Mouse (Mus musculus): ENCODE results near the gene Rae1.

DNA sequence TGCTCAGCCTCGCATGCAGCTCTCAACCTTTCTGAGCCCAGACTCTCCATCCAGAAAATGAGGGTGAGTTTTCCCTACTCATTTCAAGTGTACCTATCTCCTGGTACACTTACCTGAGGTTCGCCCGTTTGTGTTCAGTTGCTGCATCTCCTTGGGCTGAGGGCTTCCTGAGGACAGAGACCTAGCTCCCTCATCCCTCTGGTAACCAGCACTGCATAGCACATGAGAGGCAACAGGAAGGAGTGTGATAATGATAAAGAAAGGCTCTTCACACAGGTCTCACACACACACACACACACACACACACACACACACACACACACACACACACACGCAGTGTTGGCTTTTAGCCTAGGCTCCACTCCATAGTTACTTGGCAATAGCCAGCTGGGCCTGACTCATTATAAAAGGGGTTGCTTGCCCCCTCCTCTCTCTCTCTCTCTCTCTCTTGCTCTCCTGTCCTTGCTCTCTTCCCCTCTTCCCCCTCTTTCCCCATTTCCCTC is 21.7 kb upstream of the Rae1 start:
- TF ChIP-seq GATA1 (IDR thresholded peaks at IDR 0.05; ENCODE audit: borderline replicate concordance, low read length) (no peak), FLI1 (IDR thresholded peaks at IDR 0.05; ENCODE audit: low read length) (no peak)

Measured in megakaryocyte, embryonic 14.5 days (primary cell).